Mouse (Mus musculus) ES-E14 (cell line): ENCODE data around the gene Rad23b.

ENCODE experiments used
- CHD2 ChIP-seq: IDR thresholded peaks from 2 replicates; pipeline ENCODE4 v1.6.1; 2014; ENCODE audit warnings: mild to moderate bottlenecking, low read depth, low read length, inconsistent platforms
- HCFC1 ChIP-seq: IDR thresholded peaks from 2 replicates; pipeline ENCODE4 v1.6.1; 2012; ENCODE audit warnings: low read length, inconsistent platforms, borderline replicate concordance; ENCODE audit not compliant: insufficient read depth
- MAFK ChIP-seq: IDR thresholded peaks from 2 replicates; pipeline ENCODE4 v1.6.1; 2014; ENCODE audit warnings: mild to moderate bottlenecking, low read depth, low read length, inconsistent platforms; ENCODE audit not compliant: insufficient read depth
- ZC3H11A ChIP-seq: IDR thresholded peaks from 2 replicates; pipeline ENCODE4 v1.6.1; 2012; ENCODE audit warnings: low read depth, mild to moderate bottlenecking, inconsistent platforms, low read length, borderline replicate concordance
- ZNF384 ChIP-seq: IDR thresholded peaks from 2 replicates; pipeline ENCODE4 v1.6.1; 2012; ENCODE audit warnings: low read depth, low read length, inconsistent platforms

DNA sequence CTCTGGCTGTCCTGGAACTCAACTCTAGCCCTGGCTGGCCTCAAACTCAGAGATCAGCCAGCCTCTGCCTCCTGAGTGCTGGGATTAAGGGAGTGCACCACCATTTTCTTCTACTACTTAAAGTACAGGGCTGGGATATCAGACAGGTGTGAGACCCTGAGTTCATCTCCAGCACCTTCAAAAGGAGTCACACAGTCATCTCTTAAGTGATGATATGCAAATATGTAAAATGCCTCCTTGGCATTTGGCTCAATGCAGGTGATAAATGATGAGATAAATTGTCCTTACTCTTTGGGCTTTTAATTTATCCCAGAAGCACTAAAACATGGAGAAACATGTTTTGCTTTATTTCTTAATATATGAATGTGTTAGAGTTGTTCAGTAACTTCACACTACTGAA is 2.0 kb downstream of the Rad23b start:
- TF ChIP-seq HCFC1, result no peak
- no peak for TF ChIP-seq ZC3H11A
- TF ChIP-seq CHD2, result no peak
- TF ChIP-seq ZNF384, result no peak
- no peak for TF ChIP-seq MAFK
